Mouse (Mus musculus): ENCODE measurements around the gene Prpsap2. TPM values are rescaled to one million over a fixed set of nuclear protein-coding genes. Genes with fewer than 3 reads are reported as not detected.

Gene Prpsap2
- polyA plus RNA-seq, 1 experiment from 2014 or later: 41.6 TPM

- no peak for ATAC-seq (ENCODE audit: low read depth)
- Histone ChIP-seq H3K9me3 (ENCODE audit: control insufficient read depth, low read length) (no peaks in the 10 kb centered on the region), H3K9ac (replicated peaks; ENCODE audit: low read depth, low read length) (no peak overlapping the region), H3K4me2 (ENCODE audit: low read depth, low read length) (no peak overlapping the region), H3K36me3 (ENCODE audit: control insufficient read depth, insufficient read depth, low read length) (peaks cover 42% of the 10 kb centered on the region), H3K4me1 (ENCODE audit: control insufficient read depth, insufficient read depth, low read length) (no peaks in the 10 kb centered on the region), H3K4me3 (ENCODE audit: low read depth, low read length) (no peak overlapping the region), H3K27me3 (ENCODE audit: control insufficient read depth, insufficient read depth, low read length) (no peaks in the 10 kb centered on the region), H3K27ac (ENCODE audit: low read depth, low read length) (no peak overlapping the region)
- 77% methylated on average over 5 of the region's 5 CpGs for WGBS
Observed at GRCm38 (mm10) chr11:61751612-61752011, 10.3 kb downstream of the Prpsap2 start.

- WGBS: 72% methylated on average over 3 of the region's 3 CpGs
- Histone ChIP-seq H3K9me3 (ENCODE audit: control insufficient read depth, low read length) (no peaks in the 10 kb centered on the region), H3K27me3 (ENCODE audit: control insufficient read depth, insufficient read depth, low read length) (no peaks in the 10 kb centered on the region), H3K4me1 (ENCODE audit: control insufficient read depth, insufficient read depth, low read length) (no peaks in the 10 kb centered on the region), H3K9ac (replicated peaks; ENCODE audit: low read depth, low read length) (no peak overlapping the region), H3K27ac (ENCODE audit: low read depth, low read length) (no peak overlapping the region), H3K4me2 (ENCODE audit: low read depth, low read length) (no peak overlapping the region), H3K36me3 (ENCODE audit: control insufficient read depth, insufficient read depth, low read length) (peaks cover 27% of the 10 kb centered on the region), H3K4me3 (ENCODE audit: low read depth, low read length) (no peak overlapping the region)
- ATAC-seq (ENCODE audit: low read depth): no peak
Observed at GRCm38 (mm10) chr11:61747161-61747560, 14.7 kb downstream of the Prpsap2 start.

DNA sequence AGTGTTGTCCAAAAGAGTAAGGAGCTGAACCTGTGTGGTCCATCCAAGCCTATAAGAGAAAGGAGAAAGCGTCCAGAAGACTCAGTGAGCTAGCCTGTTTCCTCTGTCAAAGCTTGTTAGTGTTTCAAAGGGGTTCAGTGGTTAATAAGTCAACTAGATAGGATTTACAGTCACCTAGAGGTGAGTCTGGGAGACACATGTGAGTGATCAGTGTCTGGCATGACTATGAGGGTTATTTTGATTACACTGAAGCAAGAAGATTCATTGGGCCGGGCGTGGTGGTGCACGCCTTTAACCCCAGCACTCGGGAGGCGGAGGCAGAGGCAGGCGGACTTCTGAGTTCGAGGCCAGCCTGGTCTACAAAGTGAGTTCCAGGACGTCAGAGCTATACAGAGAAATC lies 16.1 kb downstream of the Prpsap2 start:
- 95% methylated on average over 9 of the region's 9 CpGs for WGBS
- H3K9me3 ChIP-seq (ENCODE audit: control insufficient read depth, low read length): no peaks in the 10 kb centered on the region
- H3K4me1 ChIP-seq (ENCODE audit: control insufficient read depth, insufficient read depth, low read length): no peaks in the 10 kb centered on the region
- H3K4me2 ChIP-seq (ENCODE audit: low read depth, low read length): no peak overlapping the region
- no peak overlapping the region for H3K9ac ChIP-seq (replicated peaks; ENCODE audit: low read depth, low read length)
- no peak for ATAC-seq (ENCODE audit: low read depth)
- H3K27ac ChIP-seq (ENCODE audit: low read depth, low read length): no peak overlapping the region
- no peak overlapping the region for H3K4me3 ChIP-seq (ENCODE audit: low read depth, low read length)
- H3K27me3 ChIP-seq (ENCODE audit: control insufficient read depth, insufficient read depth, low read length): no peaks in the 10 kb centered on the region
- H3K36me3 ChIP-seq (ENCODE audit: control insufficient read depth, insufficient read depth, low read length): peaks cover 27% of the 10 kb centered on the region

- Histone ChIP-seq H3K4me3 (ENCODE audit: low read depth, low read length) (no peak overlapping the region), H3K27ac (ENCODE audit: low read depth, low read length) (no peak overlapping the region), H3K36me3 (ENCODE audit: control insufficient read depth, insufficient read depth, low read length) (peaks cover 30% of the 10 kb centered on the region), H3K27me3 (ENCODE audit: control insufficient read depth, insufficient read depth, low read length) (no peaks in the 10 kb centered on the region), H3K4me2 (ENCODE audit: low read depth, low read length) (no peak overlapping the region), H3K9me3 (ENCODE audit: control insufficient read depth, low read length) (no peaks in the 10 kb centered on the region), H3K4me1 (ENCODE audit: control insufficient read depth, insufficient read depth, low read length) (no peaks in the 10 kb centered on the region), H3K9ac (replicated peaks; ENCODE audit: low read depth, low read length) (no peak overlapping the region)
- 70% methylated on average over 3 of the region's 3 CpGs for WGBS
- no peak for ATAC-seq (ENCODE audit: low read depth)
Observed at GRCm38 (mm10) chr11:61744460-61744859, 17.4 kb downstream of the Prpsap2 start.

GRCm38 (mm10) chr11:61743768-61744167 lies 18.1 kb downstream of the Prpsap2 start:
- WGBS: 73% methylated on average over 3 of the region's 3 CpGs

DNA sequence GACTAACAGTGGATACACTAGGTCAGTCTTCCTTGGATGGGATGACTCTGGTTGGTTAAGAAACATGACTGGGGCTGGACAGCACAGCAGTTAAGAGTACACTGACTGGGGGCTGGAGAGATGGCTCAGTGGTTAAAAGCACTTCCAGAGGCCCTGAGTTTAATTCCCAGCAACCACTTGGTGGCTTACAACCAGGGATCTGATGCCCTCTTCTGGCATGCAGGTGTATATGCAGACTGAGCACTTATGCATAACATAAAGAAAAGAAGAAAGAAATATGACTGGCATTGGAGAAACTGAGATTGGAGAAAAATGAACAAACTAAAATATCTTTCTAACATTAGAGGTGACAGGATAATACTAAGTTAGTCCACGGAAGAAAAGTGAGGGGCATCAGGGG lies 21.4 kb downstream of the Prpsap2 start:
- no peak for ATAC-seq (ENCODE audit: low read depth)
- WGBS: 97% methylated on average over 1 of the region's 1 CpGs
- Histone ChIP-seq H3K27ac (ENCODE audit: low read depth, low read length) (no peak overlapping the region), H3K4me1 (ENCODE audit: control insufficient read depth, insufficient read depth, low read length) (no peaks in the 10 kb centered on the region), H3K36me3 (ENCODE audit: control insufficient read depth, insufficient read depth, low read length) (peaks cover 44% of the 10 kb centered on the region), H3K9ac (replicated peaks; ENCODE audit: low read depth, low read length) (no peak overlapping the region), H3K27me3 (ENCODE audit: control insufficient read depth, insufficient read depth, low read length) (no peaks in the 10 kb centered on the region), H3K4me3 (ENCODE audit: low read depth, low read length) (no peak overlapping the region), H3K9me3 (ENCODE audit: control insufficient read depth, low read length) (no peaks in the 10 kb centered on the region), H3K4me2 (ENCODE audit: low read depth, low read length) (no peak overlapping the region)

More at GRCm38 (mm10) chr11:61743768-61744167, 18.1 kb downstream of the Prpsap2 start:
- Histone ChIP-seq H3K9me3 (ENCODE audit: control insufficient read depth, low read length) (no peaks in the 10 kb centered on the region), H3K4me3 (ENCODE audit: low read depth, low read length) (no peak overlapping the region), H3K27me3 (ENCODE audit: control insufficient read depth, insufficient read depth, low read length) (no peaks in the 10 kb centered on the region), H3K9ac (replicated peaks; ENCODE audit: low read depth, low read length) (no peak overlapping the region), H3K4me2 (ENCODE audit: low read depth, low read length) (no peak overlapping the region), H3K27ac (ENCODE audit: low read depth, low read length) (no peak overlapping the region), H3K36me3 (ENCODE audit: control insufficient read depth, insufficient read depth, low read length) (peaks cover 36% of the 10 kb centered on the region), H3K4me1 (ENCODE audit: control insufficient read depth, insufficient read depth, low read length) (no peaks in the 10 kb centered on the region)
- no peak for ATAC-seq (ENCODE audit: low read depth)

DNA sequence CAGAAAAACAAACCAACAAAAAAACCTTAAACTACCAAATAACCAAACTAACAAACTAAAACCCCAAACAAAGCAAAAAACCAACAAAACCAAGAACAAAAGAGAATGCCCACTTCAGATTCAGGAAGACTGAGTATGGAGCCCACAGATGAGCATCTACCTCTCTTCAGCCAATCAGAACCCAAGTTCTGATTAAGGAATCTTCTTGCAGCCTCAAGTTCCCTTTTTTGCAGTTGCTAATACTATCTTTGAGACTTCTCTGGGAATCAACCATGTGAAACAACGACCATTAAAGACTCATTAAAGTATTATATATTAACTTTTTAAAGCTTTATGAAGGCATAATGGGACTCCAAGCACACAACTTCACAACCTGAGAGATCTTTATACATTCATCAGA lies 24.6 kb downstream of the Prpsap2 start:
- no peak overlapping the region for H3K4me2 ChIP-seq (ENCODE audit: low read depth, low read length)
- H3K27me3 ChIP-seq (ENCODE audit: control insufficient read depth, insufficient read depth, low read length): no peaks in the 10 kb centered on the region
- ATAC-seq (ENCODE audit: low read depth): no peak
- H3K9ac ChIP-seq (replicated peaks; ENCODE audit: low read depth, low read length): no peak overlapping the region
- 92% methylated on average over 1 of the region's 1 CpGs for WGBS
- H3K27ac ChIP-seq (ENCODE audit: low read depth, low read length): no peak overlapping the region
- peaks cover 51% of the 10 kb centered on the region for H3K36me3 ChIP-seq (ENCODE audit: control insufficient read depth, insufficient read depth, low read length)
- H3K4me3 ChIP-seq (ENCODE audit: low read depth, low read length): no peak overlapping the region
- H3K9me3 ChIP-seq (ENCODE audit: control insufficient read depth, low read length): no peaks in the 10 kb centered on the region
- H3K4me1 ChIP-seq (ENCODE audit: control insufficient read depth, insufficient read depth, low read length): no peaks in the 10 kb centered on the region

DNA sequence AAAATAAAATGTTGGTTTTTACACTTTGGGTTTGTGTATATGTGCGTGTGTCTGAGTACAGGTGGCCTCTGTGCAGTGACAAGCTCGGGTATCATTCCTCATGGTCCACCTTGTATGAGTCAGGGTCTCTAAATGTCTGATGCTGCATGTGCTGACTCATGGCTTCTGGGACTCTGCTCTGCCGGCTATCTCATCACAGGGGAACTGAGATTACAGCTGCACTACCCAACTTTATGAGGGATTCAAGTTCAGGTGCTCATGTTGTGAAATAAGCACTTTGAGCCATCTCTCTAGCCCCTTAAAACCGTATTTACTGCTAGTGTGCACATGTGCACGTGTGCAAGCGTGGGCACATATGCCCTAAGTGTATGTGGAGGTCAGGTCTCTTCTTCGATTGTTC lies 29.2 kb downstream of the Prpsap2 start:
- no peak overlapping the region for H3K4me3 ChIP-seq (ENCODE audit: low read depth, low read length)
- ATAC-seq (ENCODE audit: low read depth): no peak
- H3K4me1 ChIP-seq (ENCODE audit: control insufficient read depth, insufficient read depth, low read length): no peaks in the 10 kb centered on the region
- WGBS: 92% methylated on average over 7 of the region's 7 CpGs
- H3K36me3 ChIP-seq (ENCODE audit: control insufficient read depth, insufficient read depth, low read length): peaks cover 44% of the 10 kb centered on the region
- H3K27ac ChIP-seq (ENCODE audit: low read depth, low read length): no peak overlapping the region
- H3K9ac ChIP-seq (replicated peaks; ENCODE audit: low read depth, low read length): no peak overlapping the region
- no peaks in the 10 kb centered on the region for H3K27me3 ChIP-seq (ENCODE audit: control insufficient read depth, insufficient read depth, low read length)
- H3K4me2 ChIP-seq (ENCODE audit: low read depth, low read length): no peak overlapping the region
- H3K9me3 ChIP-seq (ENCODE audit: control insufficient read depth, low read length): no peaks in the 10 kb centered on the region

DNA sequence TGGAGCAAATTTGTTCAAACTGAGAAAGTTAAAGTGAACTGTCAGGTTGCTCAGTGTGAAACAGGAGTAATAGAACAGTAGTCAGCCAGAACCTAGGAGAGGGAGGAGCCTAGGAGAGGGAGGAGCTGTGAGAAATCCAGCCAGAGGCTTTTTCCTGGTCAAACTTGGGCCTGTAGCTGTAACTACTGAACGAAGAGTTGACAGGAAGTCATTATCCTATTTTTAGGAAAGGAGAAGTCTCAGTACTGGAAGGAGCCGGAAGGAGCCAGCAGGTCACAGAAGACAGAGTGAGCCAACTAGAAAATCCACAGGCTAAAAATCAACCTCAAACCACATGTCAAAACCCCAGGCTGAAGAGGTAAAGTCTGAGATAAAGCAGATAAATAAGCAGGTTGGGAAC lies 33.9 kb downstream of the Prpsap2 start:
- no peaks in the 10 kb centered on the region for H3K9me3 ChIP-seq (ENCODE audit: control insufficient read depth, low read length)
- WGBS: 83% methylated on average over 2 of the region's 2 CpGs
- ATAC-seq (ENCODE audit: low read depth): no peak
- H3K4me3 ChIP-seq (ENCODE audit: low read depth, low read length): no peak overlapping the region
- H3K27ac ChIP-seq (ENCODE audit: low read depth, low read length): no peak overlapping the region
- H3K9ac ChIP-seq (replicated peaks; ENCODE audit: low read depth, low read length): no peak overlapping the region
- peaks cover 27% of the 10 kb centered on the region for H3K36me3 ChIP-seq (ENCODE audit: control insufficient read depth, insufficient read depth, low read length)
- H3K4me1 ChIP-seq (ENCODE audit: control insufficient read depth, insufficient read depth, low read length): no peaks in the 10 kb centered on the region
- H3K4me2 ChIP-seq (ENCODE audit: low read depth, low read length): no peak overlapping the region
- H3K27me3 ChIP-seq (ENCODE audit: control insufficient read depth, insufficient read depth, low read length): no peaks in the 10 kb centered on the region

- Histone ChIP-seq H3K4me1 (ENCODE audit: control insufficient read depth, insufficient read depth, low read length) (no peaks in the 10 kb centered on the region), H3K4me3 (ENCODE audit: low read depth, low read length) (no peak overlapping the region), H3K9me3 (ENCODE audit: control insufficient read depth, low read length) (no peaks in the 10 kb centered on the region), H3K36me3 (ENCODE audit: control insufficient read depth, insufficient read depth, low read length) (no peaks in the 10 kb centered on the region), H3K9ac (replicated peaks; ENCODE audit: low read depth, low read length) (no peak overlapping the region), H3K4me2 (ENCODE audit: low read depth, low read length) (no peak overlapping the region), H3K27me3 (ENCODE audit: control insufficient read depth, insufficient read depth, low read length) (no peaks in the 10 kb centered on the region), H3K27ac (ENCODE audit: low read depth, low read length) (no peak overlapping the region)
- 66% methylated on average over 5 of the region's 5 CpGs for WGBS
- no peak for ATAC-seq (ENCODE audit: low read depth)
Observed at GRCm38 (mm10) chr11:61722077-61722476, 39.8 kb downstream of the Prpsap2 start.

All from neural tube, embryonic 14.5 days (tissue).